Mouse (Mus musculus): ENCODE data around the gene Ppfia1.

Gene Ppfia1

DNA sequence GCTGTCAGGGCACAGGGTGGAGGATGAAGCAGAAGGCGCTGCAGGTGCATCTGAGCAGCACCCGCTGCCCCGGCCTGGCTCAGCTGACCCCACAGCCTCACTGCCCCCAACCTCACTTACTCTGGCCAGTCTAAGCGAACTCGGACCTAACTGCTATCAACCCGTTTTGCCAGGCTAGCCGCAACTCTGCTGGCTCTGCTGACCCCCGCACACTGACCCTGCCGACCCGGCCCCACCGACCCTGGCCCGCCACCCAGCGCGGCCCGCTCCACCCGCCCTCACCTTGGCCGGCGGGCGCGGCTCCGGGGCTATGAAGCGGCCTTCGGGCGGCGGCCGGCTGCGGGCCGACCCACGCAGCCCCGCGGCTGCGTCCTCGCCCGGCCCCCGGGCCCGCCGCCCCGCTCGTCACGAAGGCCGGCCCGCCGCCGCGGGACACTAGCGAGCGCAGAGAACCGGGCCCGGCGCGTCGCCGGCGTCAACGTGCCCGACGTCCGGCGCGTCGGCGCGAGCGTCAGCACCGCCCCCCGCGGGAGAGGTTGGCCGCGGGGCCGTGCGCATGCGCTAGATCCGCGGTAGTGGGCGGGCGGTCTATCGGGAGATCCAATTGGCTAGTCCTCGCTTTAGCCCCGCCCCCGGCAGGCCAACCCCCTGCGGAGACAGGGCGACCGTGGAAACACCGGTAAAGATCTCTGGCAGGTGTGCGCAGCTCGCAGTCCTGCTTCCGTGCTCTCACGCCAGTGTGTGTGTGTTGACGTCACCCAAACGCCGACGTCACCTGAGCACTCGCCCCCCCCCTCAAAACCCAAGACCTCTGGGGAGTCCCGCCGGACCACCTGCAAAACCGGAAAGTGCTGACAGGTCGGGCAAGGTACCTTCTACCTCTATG is at the start of gene Ppfia1:
Gene Ppfia1 (minus strand): TSS at position 493 of the 886 bp plus-strand sequence.
- peak; percentile 99 for DNase-seq

DNA sequence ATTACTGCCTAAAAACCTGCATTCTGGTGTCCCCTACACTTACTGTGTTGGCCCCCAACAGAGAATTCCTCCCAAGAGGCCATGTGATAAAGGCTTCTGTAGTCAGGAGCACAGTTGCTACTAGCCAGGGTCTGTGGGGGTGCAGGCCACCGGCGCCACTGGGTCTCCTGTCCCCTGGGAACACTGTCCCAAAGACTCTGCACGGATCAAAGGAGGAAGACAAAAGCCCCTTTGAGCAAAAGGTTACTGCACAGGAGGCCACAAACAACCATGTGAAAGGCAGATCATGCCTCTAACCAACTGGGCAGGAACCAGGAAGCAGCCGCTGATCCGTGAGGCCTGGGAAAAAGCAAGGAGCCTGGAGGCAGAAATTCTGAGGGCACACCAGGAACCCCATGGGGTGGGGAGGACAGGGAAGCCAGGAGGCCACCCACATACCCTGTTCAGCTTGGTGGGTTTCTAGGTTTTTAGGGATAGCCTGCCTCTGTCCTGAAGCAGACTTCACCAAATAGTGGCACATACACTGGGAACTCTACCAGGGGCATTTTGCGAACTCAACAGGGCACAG is 46.9 kb upstream of the Ppfia1 start:
- no peak for DNase-seq

DNA sequence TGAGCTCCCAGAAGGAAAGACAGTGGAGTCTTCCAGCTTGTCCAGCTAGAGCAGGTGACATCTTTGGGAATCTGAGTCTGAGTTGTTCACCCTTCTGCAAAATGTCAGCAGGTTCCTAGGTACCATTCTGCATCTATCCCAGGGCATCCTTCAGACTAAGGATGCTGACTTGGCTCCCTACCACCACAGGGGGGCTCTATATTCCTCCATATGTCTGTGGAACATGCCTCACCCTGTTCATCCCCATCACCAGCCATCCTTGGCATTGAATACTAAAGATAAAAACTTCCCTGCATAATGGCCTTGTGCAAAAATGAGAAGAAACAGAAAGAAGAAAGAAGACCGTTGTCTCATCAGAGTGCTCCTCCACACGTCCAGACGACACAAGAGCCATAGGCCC is 36.0 kb upstream of the Ppfia1 start:
- DNase-seq = no peak

DNA sequence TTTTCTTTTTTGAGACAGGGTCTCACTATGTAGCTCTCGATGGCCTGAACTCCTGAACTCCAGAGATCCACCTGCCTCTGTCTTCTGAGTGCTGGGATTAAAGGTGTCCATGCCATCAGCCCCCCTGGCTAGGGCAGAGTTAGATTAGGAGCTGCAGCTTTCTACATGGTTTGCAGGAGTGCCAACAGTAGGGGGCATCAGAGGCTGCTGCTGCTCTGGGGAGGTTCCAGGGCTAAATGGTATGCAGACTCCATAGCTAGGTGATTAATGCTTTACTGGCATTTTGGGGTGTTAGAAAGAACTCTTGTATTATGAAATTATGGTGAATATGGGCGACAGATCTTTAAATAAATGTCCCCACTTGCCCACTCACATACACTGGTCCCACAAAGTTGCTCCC is 33.8 kb upstream of the Ppfia1 start:
- peak; percentile 28 for DNase-seq

DNA sequence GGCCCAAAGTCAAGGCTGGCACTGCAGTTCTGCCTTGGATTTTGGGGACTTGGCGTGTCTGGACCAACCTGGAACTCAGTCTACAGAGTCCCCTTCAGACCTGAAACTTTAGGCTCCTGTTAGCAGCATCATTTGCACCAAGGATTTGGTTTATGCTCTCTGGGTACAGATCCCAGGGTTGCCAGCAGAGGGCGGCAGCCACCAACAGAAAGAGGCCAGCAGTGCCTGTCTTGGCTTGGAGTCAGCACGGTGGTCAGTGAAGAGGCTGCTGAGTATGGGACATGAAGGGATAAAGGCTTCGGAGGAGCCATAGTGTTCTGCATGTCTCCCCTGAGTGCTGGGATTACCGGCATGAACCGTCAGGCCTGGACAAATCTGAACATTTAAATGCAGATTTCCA is 32.1 kb upstream of the Ppfia1 start:
- peak; percentile 56 for DNase-seq

DNA sequence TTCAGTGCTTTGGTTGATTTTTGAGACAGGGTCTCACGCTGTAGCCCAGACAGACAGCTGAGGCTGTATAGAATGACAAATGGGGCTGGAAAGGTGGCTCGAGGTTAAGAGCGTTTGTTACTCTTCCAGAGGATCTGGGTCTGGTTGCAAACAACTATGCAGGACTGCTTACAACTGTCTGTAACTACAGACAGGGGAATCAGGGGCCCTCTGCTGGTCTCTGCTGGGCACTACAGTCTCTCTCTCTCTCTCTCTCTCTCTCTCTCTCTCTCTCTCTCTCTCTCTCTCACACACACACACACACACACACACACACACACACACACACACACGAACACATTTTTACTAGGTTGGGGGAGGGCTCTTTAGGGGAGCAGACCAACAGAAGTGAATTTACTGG is 30.1 kb upstream of the Ppfia1 start:
- peak; percentile 50 for DNase-seq

DNA sequence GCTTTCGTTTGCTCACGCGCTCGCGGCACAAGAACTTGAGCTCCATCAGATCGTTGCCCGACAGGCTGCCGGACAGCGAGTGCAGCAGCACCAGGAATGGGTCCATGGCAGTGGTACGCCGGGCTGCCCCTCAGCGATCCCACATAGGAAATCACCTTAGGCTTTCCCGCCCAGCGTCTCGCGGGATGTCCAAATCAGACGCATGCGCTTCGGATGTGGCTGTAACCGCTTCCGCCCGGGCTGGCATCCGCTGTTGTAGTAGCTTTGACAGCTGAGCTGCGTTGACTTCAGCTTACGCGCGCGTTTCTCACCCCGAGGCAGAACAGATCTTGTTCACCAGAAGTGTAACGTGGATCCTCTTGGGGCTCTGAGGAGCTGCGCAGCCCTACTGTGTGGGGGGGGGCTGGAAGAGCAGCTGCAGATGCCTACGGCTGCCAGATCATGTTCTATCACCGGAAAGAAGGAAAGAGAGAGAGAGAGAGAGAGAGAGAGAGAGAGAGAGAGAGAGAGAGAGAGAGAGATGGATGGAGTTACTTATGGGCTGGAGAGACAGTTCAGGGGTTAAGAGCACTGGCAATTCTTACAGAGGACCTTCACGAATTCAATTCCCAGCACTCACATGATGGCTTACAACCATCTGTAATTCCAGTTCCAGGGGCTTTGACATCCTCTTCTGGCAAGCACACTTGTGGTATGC is 28.9 kb upstream of the Ppfia1 start, which contains the start of gene Fadd:
Gene Fadd (minus strand): TSS at position 180 of the 697 bp plus-strand sequence.
- peak; percentile 97 for DNase-seq

DNA sequence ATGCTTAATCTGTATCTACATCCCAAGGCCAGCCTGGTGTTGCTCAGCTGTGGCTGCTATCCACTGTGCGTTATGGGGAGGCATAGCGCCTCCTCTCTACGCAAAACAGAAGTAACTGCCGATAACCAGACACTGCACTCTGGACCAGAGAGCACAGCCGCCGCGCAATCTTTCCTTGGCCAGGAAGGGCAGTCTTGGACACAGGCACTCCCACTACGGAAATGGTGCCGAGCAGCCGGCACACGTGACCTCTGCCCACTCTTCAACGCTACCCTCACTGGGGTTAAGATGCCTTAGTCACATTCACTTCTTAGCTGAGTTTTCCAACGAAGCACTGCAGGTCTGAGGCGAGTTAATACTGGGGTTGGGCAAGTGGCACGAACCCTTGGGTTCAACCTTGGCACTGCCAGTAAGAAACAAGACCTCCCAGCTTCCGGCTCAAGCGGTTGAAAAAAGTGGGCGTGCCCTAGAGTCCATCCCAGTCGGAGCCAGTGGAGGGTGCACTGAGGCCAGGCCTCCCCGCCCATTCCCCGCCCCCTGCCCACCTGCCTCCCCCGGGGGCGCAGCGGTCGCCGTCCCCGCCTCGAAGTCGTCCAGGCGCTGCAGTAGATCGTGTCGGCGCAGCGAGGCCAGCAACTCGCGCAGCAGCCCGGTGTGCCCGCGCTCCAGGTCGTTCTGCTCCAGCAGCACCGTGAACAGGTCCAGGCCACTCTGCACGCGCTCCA is 28.2 kb upstream of the Ppfia1 start:
- DNase-seq = peak; percentile 83

DNA sequence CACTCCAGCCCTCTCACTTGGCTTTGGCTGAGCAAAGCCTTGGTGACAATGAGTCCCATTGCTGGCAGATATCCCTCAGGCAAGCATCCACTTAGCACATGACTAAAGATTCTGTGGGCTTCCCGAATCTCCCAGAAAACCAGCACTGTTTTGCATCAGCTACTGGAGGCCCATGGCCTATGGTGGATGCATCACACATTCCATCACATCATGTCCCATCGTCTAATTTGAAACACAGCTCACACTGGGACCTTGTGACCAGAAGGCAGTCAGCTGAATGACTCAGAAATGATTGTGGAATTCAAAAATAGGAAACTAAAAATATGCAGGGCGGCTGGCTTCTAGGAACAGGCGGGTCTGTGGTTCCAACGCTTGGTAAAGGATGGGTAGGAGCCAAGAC is 24.3 kb upstream of the Ppfia1 start:
- DNase-seq = no peak

DNA sequence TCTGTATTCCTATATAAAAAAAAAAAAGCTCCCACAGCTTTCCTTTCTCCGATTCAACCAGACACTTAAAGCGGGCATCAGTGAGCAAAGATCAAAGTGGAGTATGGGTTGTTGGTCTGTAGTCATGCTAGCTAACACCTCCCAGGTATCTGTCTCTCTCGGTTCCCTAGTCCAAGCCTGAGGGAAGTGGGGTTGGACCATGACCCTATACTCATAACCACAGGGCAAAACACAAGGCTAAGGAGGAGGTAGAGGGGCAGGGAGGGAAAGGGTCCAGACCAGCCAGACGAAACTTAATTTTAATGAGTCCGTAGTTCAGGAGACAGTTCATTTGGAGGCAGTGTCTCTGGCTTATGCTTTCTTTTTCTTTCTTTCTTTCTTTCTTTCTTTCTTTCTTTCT is 18.7 kb upstream of the Ppfia1 start:
- no peak for DNase-seq

DNA sequence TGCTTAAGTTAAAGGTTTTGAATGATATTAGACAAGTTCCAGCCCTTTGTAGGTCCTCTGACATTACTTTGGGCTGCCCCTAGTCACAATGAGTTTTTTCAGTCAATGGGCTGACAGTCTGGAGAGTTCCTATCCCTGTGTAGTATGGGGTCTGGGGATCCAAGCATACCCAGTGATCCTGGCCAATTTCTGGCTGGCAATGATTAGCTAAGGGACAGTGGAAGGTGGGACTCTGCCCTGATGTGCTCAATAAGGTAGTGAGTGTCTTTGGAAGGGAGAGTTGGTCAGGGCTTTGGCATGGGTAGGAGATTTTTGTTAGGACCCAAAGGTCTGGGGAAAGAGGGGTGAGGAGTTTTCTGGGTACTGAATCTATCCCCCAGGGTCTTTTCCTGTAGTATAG is 18.1 kb upstream of the Ppfia1 start:
- DNase-seq = no peak

DNA sequence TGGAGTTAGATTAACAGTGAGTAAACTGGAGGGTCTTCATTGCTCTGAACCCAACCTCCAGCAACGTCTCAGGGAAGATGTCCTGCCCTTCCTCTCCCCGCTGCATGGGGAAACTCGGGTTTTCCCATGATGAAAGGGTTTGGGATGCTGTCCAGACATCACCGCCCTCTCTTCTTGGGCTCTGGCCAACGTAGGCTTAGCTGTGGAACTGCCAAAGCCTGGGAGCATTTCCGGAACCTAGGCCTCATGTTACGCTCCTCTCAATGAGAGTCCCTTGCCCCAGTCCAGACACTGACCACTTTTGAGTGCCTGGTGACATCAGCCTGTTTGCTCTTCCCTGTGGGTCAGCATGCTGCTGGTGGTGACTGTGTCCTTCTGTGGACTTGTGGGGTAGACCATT is 15.9 kb upstream of the Ppfia1 start:
- no peak for DNase-seq

DNA sequence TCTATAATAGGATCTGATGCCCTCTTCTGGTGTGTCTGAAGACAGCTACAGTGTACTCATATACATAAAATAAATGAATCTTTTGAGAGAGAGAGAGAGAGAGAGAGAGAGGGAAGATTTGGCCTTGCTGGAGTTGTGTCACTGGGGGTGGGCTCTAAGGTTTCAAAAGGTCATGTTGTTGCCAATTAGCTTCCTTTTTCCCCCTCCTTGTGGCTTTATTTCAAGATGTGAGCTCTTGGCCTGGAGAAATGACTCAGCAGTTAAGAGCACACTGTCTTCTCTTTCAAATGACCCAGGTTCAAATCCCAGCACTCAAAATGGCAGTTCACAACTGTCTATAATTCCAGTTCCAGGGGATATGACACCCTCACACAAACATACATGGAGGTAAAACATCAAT is 14.6 kb upstream of the Ppfia1 start:
- no peak for DNase-seq

DNA sequence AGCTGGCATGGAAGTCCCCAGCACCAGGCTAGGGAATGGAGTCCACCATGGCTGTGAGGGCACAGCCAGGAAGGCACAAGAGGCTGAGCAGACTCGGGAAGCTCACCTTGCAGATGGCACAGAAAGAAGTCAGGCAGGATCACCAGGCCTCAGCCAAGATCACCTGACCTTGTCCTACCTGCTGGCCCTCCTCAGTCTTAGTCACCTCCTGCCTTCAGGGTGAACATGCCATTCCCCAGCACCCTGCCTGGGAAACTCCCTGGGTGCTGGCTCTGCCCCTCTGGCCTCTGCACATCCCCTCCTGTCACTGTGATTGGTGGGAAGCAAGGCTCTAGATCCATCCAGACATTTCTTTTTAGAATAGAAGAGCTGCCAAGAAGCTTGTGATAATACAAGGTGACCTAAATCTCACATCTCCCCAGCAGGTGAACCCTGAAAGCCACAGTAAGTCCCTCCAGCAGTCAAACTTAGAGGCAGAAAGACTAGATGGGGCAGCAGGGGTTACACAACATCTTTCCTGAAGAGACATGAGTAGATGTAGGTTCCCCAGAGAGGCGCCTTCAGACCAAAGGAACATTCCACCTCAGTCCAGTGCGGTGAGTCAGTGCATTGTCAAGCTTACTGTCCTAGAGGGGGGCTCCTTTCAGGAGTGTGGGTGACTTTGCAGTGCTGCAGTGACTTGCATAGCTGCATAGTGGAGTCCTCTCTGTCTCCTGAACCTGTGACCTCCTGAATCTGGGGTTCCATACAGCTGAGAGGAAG is 13.6 kb upstream of the Ppfia1 start:
- DNase-seq = no peak

DNA sequence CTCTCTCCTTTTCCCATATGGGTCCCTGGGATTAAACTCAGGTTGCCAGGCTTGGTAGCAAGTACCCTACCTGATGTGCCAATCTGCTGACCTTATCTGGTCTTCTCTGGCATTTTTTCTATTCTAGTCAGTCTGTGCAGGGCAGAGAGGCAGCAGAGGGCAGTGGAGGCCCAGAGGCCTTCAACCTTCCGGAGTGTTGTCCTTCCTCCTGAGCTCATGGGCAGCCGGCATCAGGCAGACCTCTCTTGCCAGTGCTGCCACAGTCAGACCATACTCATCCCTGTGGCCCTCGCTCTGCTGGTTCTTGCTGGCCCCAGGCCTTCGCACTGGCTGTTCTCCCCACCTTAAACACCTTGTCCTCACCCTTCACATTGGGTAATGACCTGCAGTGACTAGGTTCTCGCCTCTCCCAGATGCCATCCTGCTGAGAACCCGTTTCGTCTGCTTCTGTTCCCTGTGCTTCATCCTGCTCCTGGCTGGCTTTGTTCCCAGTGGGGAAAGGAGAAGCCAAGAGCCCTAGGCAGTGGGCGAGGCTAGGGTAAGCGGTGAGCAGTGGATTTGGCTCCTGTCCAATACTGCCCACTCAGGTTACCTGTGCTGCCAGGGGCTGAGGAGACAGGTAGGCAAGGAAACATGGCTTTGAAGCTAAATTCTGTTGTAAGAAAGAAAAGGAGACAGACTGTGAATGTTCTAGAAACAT is 10.1 kb upstream of the Ppfia1 start:
- no peak for DNase-seq

DNA sequence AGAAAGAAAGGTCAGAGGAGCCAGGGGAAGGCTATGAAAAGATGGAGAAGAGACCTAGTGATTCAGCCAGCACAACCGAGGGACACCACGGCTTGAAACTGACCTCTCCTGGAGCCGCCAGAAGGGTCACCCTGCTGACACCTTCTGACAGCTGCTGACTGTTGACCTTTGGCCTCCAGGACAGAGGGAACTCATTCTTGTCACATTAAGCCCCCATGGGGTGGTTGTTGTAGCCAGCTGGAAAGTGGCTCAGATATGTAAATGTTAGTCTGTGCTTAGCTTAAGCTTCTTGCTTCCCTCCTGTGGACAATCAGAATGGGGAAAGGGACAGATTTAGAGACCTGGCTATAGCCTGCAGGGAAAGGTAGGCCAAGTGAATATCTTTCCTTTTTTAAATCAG is 8.5 kb upstream of the Ppfia1 start:
- no peak for DNase-seq

DNA sequence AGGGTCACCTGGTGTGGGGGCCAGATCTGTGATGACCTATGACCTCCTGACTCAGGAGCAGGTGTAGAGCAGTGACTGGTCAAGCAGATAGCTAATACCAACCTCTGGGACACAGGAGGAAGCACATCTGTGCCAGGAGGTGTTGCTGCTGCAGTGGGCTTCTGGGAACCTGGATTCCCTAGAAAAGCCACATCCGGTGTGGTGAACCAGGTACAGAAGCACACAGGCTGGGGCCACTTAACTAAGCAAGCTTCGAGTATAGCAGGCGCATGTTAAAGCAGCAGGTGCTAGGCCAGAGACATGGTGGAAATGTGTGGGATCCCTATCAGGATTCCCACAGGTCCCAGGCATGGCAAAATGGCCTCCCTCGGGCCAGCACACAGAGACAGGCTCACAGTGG is 7.1 kb upstream of the Ppfia1 start:
- DNase-seq = peak; percentile 44

DNA sequence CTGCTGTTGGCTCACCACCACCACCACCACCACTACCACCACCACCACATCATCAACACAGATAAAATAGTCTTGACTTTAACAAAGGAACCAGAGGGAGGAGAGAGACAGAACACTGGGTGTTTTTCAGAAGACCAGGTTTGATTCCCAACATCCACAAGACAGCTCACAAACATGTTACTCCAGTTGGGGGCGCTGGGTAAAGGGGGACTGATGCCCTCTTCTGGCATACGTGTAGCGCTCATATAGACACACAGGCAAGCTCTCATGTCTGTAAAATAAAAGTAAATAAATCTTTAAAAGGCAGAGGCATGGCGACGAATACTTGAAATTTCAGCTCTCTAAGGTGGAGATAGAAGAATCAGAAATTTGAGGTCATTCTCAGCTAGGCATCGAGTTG is 5.0 kb upstream of the Ppfia1 start:
- DNase-seq = no peak

DNA sequence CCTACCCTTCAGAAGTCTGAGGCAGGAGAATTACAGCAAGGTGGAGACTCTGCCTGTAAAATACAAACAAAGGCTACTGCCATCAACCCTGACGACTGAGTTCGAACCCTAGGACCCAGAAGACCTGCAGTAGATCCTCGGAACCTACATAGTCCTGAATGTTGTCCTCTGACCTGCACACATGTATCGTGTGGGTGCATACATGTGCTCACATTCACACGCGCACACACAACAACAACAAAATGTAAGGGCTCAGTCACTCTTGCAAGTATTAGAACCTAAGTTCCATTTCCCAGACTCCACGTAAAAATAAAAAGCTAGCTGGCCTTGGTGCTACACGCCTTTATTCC is 569 bp upstream of the Ppfia1 start:
- no peak for DNase-seq

DNA sequence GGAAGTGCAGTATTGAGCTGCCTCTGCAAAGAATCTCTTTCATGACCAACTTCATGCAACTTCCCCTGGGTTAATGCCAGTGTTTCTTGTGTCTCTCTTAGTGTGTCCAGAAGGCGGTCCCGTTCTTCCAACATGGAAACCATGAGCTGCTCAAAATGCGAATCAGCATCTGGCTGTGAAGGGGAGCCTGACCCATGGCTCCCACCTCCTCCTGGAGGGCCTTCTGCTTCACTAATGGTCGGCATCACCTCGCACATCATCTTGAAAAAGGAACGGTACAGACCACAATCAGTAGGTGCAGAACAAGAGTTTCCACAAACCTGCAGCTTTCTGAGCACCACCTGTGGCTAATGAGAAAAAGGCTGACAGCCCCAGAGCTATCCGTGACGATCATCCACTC is 1.3 kb downstream of the Ppfia1 start:
- no peak for DNase-seq

DNA sequence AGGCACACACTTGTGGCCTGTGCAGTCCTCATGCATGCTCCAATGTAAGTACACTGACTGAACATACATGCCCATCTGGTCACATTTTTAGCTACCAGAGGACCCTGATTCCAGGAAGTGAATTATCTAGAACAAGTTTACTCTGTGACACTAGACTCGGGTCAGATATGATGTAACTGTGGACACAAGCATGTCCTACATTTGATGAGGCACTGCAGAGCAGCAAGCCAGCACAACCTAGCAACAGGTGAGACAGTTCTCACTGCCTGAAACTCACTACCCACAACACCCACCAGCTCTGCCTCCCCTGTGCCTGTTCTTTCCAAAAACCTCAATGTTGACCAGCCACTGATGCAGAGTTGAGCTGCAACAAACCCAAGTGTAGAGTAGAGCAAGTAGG is 2.7 kb downstream of the Ppfia1 start:
- no peak for DNase-seq

Measured in thymus, postnatal 25 days (tissue).